Mouse (Mus musculus): ENCODE measurements around the gene Tmem270. TPM values are rescaled to one million over a fixed set of nuclear protein-coding genes. Genes with fewer than 3 reads are reported as not detected.
A peak's percentile ranks its signal among the peaks of the same experiment; 100 is the strongest.

The Tmem270 gene
- polyA plus RNA-seq, 1 experiment from 2014 or later: not detected

DNA sequence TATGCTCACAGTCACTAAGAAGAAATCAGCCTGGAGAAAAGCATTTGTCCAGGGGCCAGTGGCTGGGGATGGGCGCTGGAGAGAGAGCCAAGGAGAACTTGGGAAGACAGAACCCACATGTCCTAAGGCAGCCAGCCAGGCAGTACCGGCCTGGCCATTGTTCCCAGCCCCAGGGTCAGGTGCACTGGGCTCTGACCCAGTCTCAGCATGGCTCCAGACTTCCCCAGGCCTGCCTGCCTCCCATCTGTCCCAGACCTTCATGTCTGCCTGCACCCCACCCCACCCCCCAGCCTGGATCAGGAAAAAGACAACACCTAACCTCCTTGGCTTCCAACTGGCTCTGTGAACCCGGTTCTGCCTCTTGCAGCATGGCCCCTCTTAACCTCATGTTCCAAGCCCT, 23.5 kb downstream of the Tmem270 start:
- no peaks in the 10 kb centered on the region for H3K36me3 ChIP-seq
- 0 out of 2 replicates have a peak, but pooled peaks cover 3% of the 10 kb centered on the region for H3K27me3 ChIP-seq
- no peak for ATAC-seq (ENCODE audit: insufficient number of reproducible peaks, low FRiP score, low TSS enrichment, low read depth)
- 65% methylated on average over 3 of the region's 3 CpGs for WGBS
- H3K4me3 ChIP-seq (replicated peaks): no peak overlapping the region
- no peak overlapping the region for H3K27ac ChIP-seq (replicated peaks)
- H3K9ac ChIP-seq: no peak overlapping the region
- H3K9me3 ChIP-seq (replicated peaks): no peaks in the 10 kb centered on the region
- H3K4me1 ChIP-seq: no peaks in the 10 kb centered on the region
- no peak overlapping the region for H3K4me2 ChIP-seq (replicated peaks)

DNA sequence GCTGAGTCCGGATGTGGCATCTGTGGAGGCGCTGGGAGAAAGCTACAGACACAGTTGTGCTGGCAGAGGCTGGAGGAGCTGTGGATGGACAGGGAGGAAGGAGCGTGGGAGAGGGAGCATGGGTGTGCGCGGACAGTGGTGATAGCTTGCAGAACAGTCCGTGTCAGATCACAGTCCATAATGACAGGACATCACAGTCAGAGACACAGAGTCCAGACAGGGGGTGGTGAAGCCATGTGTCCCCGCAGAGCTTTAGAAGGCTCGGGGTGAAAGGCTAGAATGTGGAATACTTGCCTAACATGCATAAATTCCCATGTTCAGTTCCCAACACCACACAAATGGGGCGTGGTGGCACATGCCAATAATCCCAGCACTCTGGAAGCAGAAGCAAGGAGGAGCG, 29.7 kb downstream of the Tmem270 start:
- ATAC-seq (ENCODE audit: insufficient number of reproducible peaks, low FRiP score, low TSS enrichment, low read depth): no peak
- WGBS: 73% methylated on average over 10 of the region's 10 CpGs

DNA sequence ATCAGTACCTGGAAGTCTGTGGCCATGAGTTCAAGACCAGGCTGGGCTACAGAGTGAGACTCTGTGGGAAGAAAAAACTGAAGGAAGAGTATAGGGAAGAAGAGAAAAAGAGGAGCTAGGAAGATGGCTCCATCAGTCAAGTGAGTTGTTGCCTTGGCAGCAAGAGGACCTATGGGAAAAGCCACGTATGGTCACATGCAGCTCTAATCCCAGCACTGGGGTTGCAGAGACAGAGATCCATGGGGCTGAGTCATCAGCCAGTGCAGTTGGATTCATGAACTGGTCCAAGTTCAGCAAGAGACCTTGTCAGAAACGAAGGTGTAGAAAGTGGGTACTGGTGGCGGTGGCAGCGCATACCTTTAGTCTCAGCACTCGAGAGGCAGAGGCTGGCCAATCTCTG, 31.3 kb downstream of the Tmem270 start:
- Histone ChIP-seq H3K4me1 (peaks cover 29% of the 10 kb centered on the region), H3K27ac (replicated peaks) (peak overlapping the region; percentile 35; the same call in 1 of the 2 replicates), H3K27me3 (no peaks in the 10 kb centered on the region), H3K9me3 (replicated peaks) (no peaks in the 10 kb centered on the region), H3K36me3 (no peaks in the 10 kb centered on the region), H3K4me3 (replicated peaks) (no peak overlapping the region), H3K4me2 (replicated peaks) (no peak overlapping the region), H3K9ac (no peak overlapping the region)
- ATAC-seq (ENCODE audit: insufficient number of reproducible peaks, low FRiP score, low TSS enrichment, low read depth): no peak
- 94% methylated on average over 5 of the region's 5 CpGs for WGBS

More for the DNA sequence above, 29.7 kb downstream of the Tmem270 start:
- H3K4me2 ChIP-seq (replicated peaks): no peak overlapping the region
- no peak overlapping the region for H3K9ac ChIP-seq
- no peaks in the 10 kb centered on the region for H3K9me3 ChIP-seq (replicated peaks)
- H3K36me3 ChIP-seq: no peaks in the 10 kb centered on the region
- no peak overlapping the region for H3K27ac ChIP-seq (replicated peaks)
- H3K4me1 ChIP-seq: peaks cover 29% of the 10 kb centered on the region
- H3K4me3 ChIP-seq (replicated peaks): no peak overlapping the region
- no peaks in the 10 kb centered on the region for H3K27me3 ChIP-seq

DNA sequence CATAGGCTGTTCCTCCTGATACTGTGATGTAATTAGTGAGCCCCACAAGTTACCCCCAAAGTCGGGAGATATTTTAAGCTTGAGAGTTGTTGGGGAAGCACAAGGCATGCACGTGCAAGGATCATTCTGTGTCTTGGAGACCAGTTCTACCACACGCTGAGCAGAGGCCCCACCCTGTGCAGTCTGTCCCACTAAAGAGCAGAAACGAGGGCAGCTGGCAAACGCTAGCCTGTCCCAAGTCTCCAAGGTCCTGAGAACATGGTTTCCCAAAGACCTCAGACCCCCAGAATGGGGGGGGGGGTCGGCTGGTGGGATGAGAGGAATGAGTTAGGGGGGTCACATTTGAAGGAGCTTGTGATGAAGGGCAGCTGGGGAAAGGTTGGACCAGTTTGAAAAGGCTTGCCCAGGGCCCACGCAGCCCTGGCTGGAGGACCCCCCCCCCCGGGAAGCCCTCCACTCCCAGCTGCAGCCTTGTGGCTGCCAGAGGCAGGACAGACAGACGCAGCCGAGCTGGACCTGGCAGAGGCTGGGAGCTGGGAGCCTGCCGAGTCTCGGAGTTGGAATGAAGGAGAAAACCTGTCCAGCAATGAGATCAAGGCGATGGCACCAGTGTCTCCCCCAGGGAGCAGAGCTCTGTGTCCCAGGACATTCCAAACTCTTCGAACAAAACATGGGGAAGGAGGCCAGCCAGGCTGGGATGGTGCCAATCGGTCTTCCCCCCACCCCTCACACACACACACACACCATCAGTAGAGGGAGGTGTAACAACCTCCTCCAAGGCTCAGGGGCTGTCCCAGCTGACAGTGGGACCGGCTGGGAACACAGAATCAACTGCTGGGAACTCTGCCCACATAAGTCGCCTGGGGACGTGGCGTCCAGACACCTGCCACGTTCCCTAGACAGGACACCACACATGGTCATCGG, 32.3 kb downstream of the Tmem270 start:
- Histone ChIP-seq H3K9me3 (replicated peaks) (no peaks in the 10 kb centered on the region), H3K4me2 (replicated peaks) (no peak overlapping the region), H3K4me3 (replicated peaks) (no peak overlapping the region), H3K36me3 (no peaks in the 10 kb centered on the region), H3K4me1 (peaks cover 29% of the 10 kb centered on the region), H3K9ac (no peak overlapping the region), H3K27me3 (no peaks in the 10 kb centered on the region), H3K27ac (replicated peaks) (peak overlapping the region; percentile 35)
- peak; percentile 71 for ATAC-seq (ENCODE audit: insufficient number of reproducible peaks, low FRiP score, low TSS enrichment, low read depth)
- whole genome bisulfite sequencing: 38% methylated on average over 21 of the region's 21 CpGs

DNA sequence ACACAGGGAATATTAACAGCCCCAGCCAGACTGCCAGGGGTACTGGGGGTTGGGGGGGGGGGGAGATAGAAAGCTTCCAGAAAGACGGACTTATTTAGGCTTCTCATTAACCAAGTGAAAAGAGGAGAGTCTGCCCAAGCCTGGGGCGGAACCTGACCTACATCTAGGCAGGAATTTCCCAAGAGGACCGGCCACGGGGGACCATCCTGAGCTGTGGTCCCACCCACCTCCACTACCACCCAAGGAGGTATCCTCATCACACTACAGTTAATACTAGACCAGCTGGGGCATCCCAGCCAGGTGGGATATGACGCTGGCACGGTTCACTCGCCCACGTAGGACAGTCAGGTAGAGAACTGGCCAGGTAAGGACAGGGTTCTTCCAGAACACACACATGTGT, 33.5 kb downstream of the Tmem270 start:
- no peaks in the 10 kb centered on the region for H3K36me3 ChIP-seq
- H3K4me3 ChIP-seq (replicated peaks): no peak overlapping the region
- no peaks in the 10 kb centered on the region for H3K27me3 ChIP-seq
- no peak; the same call in 1 of the 2 replicates for ATAC-seq (ENCODE audit: insufficient number of reproducible peaks, low FRiP score, low TSS enrichment, low read depth)
- H3K27ac ChIP-seq (replicated peaks): no peak overlapping the region
- H3K9ac ChIP-seq: no peak overlapping the region
- H3K4me2 ChIP-seq (replicated peaks): no peak overlapping the region
- H3K9me3 ChIP-seq (replicated peaks): no peaks in the 10 kb centered on the region
- H3K4me1 ChIP-seq: peaks cover 35% of the 10 kb centered on the region
- WGBS: 80% methylated on average over 8 of the region's 8 CpGs

DNA sequence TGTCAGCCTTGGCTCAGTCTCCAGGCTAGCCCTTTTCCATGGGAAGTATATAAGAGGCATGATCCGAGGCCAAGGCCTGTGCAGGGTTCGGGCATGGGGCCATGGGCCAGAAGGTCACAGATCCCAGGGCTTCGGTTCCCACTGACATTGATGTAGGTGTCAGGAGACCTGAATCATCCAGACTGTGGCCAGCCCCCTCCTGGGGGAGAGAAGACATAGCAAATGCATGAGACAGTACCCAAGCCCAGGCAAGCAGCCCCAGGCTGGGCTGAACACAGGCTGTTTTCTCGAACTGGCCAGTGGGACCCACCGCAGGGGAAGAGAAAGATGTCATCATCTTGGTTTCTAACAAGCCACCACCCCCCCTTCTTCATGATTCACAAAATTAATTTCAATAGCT, 33.9 kb downstream of the Tmem270 start:
- Histone ChIP-seq H3K9me3 (replicated peaks) (no peaks in the 10 kb centered on the region), H3K4me3 (replicated peaks) (no peak overlapping the region), H3K27me3 (no peaks in the 10 kb centered on the region), H3K4me1 (peaks cover 40% of the 10 kb centered on the region), H3K36me3 (no peaks in the 10 kb centered on the region), H3K4me2 (replicated peaks) (no peak overlapping the region), H3K9ac (no peak overlapping the region), H3K27ac (replicated peaks) (0 out of 2 replicates have a peak overlapping the region, but pooled peaks have one; percentile 34)
- 61% methylated on average over 5 of the region's 5 CpGs for WGBS
- ATAC-seq (ENCODE audit: insufficient number of reproducible peaks, low FRiP score, low TSS enrichment, low read depth): no peak

DNA sequence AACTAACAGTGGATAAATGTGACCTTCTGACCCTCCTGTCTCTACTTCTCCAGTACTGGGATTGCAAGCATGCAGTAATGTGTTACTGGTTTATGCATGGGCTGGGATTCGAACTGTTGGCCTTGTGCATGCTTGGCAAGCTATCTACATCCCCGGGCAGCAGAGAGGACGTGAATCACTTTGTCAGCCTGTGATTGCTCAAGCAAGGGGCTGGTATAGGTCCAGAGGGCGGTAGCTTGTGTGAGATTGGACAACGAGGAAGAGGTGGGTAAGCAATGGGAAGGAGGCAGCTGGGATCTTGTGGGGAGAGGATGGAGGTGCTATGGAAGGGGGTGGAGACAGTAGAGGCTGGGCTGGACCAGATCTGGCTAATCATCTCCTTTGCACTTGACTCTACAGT, 38.0 kb downstream of the Tmem270 start:
- no peak for ATAC-seq (ENCODE audit: insufficient number of reproducible peaks, low FRiP score, low TSS enrichment, low read depth)
- no peak overlapping the region for H3K4me2 ChIP-seq (replicated peaks)
- no peaks in the 10 kb centered on the region for H3K27me3 ChIP-seq
- no peaks in the 10 kb centered on the region for H3K9me3 ChIP-seq (replicated peaks)
- H3K36me3 ChIP-seq: no peaks in the 10 kb centered on the region
- H3K4me1 ChIP-seq: peaks cover 43% of the 10 kb centered on the region
- WGBS: 69% methylated on average over 5 of the region's 5 CpGs
- H3K4me3 ChIP-seq (replicated peaks): no peak overlapping the region
- H3K27ac ChIP-seq (replicated peaks): peak overlapping the region; percentile 92
- H3K9ac ChIP-seq: no peak overlapping the region

DNA sequence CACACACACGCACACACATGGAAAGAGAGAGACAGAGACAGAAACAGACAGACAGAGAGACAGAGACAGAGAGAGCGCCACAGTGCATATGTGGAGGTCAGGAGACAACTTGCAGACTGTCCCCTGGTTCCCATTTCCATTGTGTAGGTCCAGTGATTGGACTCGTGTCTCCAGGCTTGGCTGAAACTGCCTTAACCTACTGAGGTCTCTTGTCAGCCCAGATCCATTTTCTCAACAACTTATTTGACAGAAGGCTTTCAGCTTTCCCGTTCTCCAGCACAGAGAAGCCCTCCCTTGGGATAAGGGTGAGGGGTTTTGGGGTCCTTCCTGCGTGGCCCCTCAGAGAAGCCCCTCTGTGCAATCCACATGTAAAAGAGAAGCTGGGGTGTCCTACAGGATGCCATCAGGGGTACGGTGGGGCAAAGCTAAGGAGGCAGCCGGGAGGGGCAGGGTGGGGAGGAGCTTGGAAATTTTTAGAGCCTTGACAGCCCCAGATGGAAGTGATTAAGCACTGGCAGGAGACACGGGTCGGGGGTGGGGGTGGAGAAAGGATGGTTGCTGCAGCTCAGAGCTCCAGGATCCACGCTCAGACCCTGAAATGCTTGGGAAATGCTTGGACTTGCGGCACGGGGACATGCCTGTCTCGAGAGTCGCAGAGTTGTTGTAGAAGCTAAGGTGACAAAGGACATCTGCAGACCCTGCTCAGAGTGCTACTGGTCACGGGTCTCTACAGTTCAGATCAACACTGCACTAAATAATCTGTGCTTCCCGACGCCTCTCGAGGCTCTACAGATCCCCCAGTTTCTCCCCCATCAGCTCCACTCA, 39.0 kb downstream of the Tmem270 start:
- Histone ChIP-seq H3K36me3 (no peaks in the 10 kb centered on the region), H3K4me2 (replicated peaks) (peak overlapping the region; percentile 31; the same call in 1 of the 2 replicates), H3K27ac (replicated peaks) (peak overlapping the region; percentile 92), H3K4me3 (replicated peaks) (no peak overlapping the region), H3K9me3 (replicated peaks) (no peaks in the 10 kb centered on the region), H3K4me1 (peaks cover 40% of the 10 kb centered on the region), H3K27me3 (no peaks in the 10 kb centered on the region), H3K9ac (no peak overlapping the region)
- ATAC-seq (ENCODE audit: insufficient number of reproducible peaks, low FRiP score, low TSS enrichment, low read depth): peak; percentile 75
- WGBS: 18% methylated on average over 18 of the region's 18 CpGs

DNA sequence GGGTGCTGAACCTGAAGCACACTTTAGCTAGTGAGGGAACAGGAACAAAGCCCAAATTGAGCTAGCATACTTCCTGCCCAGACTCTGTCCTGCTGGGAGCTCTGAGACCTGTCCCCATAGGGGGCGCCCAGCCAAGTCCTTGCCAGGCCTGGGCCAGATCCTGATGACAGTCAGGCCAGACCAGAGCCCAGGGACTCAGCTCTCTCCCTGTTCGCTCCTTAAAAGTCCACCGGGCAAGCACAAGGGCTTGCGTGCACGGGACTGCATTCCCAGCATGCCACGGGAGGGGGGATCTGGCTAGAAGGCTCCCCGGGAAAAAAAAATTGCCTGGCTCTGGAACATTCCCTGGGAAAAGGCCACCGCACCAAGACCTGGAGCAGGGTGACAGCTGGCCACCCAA, 41.4 kb downstream of the Tmem270 start:
- ATAC-seq (ENCODE audit: insufficient number of reproducible peaks, low FRiP score, low TSS enrichment, low read depth): no peak
- peak overlapping the region; percentile 65; the same call in 1 of the 2 replicates for H3K27ac ChIP-seq (replicated peaks)
- no peaks in the 10 kb centered on the region for H3K36me3 ChIP-seq
- H3K9ac ChIP-seq: no peak overlapping the region
- H3K4me2 ChIP-seq (replicated peaks): no peak overlapping the region
- WGBS: 44% methylated on average over 8 of the region's 8 CpGs
- peaks cover 44% of the 10 kb centered on the region for H3K4me1 ChIP-seq
- H3K4me3 ChIP-seq (replicated peaks): no peak overlapping the region
- H3K9me3 ChIP-seq (replicated peaks): no peaks in the 10 kb centered on the region
- no peaks in the 10 kb centered on the region for H3K27me3 ChIP-seq

DNA sequence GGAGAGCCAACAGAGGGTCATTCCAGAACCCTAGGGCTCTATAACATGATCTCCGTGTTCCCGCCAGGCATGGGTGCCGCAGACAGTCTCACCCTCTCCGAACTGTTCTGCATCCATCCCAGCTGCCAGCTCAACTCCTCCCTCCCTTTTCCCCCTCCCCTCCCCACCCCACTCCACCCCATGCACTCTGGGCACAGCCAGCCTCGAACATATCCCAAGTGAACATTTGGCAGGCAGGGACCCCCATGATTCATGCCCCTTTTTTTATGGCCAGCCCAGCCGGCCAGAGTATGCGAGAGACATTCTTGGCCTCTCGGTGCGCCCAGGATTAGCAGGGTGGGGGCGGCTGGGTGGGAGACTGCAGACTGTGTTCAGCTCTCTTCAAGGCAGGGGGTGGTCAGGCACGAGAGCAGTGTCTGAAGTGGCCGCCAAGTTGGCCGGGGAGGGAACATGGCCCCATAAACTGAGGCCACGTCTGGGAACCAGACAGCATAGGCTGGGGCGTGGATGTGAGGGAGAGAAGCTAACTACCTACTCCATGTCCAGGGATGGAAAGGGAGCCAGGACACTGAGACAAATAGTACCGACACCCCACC, 44.5 kb downstream of the Tmem270 start:
- H3K9ac ChIP-seq: no peak overlapping the region
- H3K4me1 ChIP-seq: peaks cover 45% of the 10 kb centered on the region
- 0 out of 2 replicates have a peak, but pooled peaks have one; percentile 25 for ATAC-seq (ENCODE audit: insufficient number of reproducible peaks, low FRiP score, low TSS enrichment, low read depth)
- 64% methylated on average over 16 of the region's 16 CpGs for WGBS
- H3K4me3 ChIP-seq (replicated peaks): no peak overlapping the region
- no peak overlapping the region for H3K4me2 ChIP-seq (replicated peaks)
- H3K9me3 ChIP-seq (replicated peaks): no peaks in the 10 kb centered on the region
- no peaks in the 10 kb centered on the region for H3K27me3 ChIP-seq
- H3K27ac ChIP-seq (replicated peaks): peak overlapping the region; percentile 36; the same call in 1 of the 2 replicates
- H3K36me3 ChIP-seq: no peaks in the 10 kb centered on the region

DNA sequence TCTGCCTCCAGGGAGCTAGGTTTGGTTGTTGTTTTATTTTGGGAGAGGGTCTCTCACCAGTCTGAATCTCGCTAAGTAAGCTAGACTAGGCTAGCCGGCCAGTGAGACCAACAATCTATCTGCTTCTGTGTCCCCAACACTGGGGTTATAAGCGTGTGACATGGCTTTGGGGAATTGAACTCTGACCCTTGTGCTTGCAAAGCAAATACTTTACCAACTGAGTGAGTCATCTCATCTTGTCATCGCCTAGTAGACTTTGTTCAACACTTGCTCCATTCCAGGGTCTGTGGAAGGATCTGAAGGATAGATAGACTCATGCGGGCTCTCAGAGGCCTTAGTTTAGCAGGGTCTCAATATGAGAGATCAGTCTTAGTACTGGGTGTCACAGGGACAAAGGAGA, 47.3 kb downstream of the Tmem270 start:
- no peak for ATAC-seq (ENCODE audit: insufficient number of reproducible peaks, low FRiP score, low TSS enrichment, low read depth)
- Histone ChIP-seq H3K9me3 (replicated peaks) (no peaks in the 10 kb centered on the region), H3K27ac (replicated peaks) (peak overlapping the region; percentile 81), H3K27me3 (no peaks in the 10 kb centered on the region), H3K4me2 (replicated peaks) (no peak overlapping the region), H3K36me3 (no peaks in the 10 kb centered on the region), H3K4me1 (peaks cover 27% of the 10 kb centered on the region), H3K9ac (no peak overlapping the region), H3K4me3 (replicated peaks) (no peak overlapping the region)
- 87% methylated on average over 5 of the region's 5 CpGs for WGBS
